Mouse (Mus musculus) MEL (cell line): ENCODE data around the gene Armh1. TPM values are rescaled to one million over a fixed set of nuclear protein-coding genes. Genes with fewer than 3 reads are reported as not detected.

ENCODE experiments used
- DNase-seq: peaks from one replicate; pipeline ENCODE4 v3.0.0; 2011; ENCODE audit warnings: low read depth, low spot score
- H3K27ac ChIP-seq: 2 replicates; pipeline ENCODE4 v1.5.1; 2012; ENCODE audit warnings: low read depth, mild to moderate bottlenecking, control low read depth, low read length, moderate library complexity; ENCODE audit not compliant: control insufficient read depth
- H3K27me3 ChIP-seq, 2 experiments: fragments of 150-350 bp in 1 of 2; sonication (generic) in 1 of 2; 2 replicates each; pipeline ENCODE4 v1.6.1; 2012; ENCODE audit warnings: low read length in 2 of 2, mild to moderate bottlenecking in 2 of 2, improper control_type of control experiment in 1 of 2, moderate library complexity in 1 of 2; ENCODE audit not compliant: insufficient read depth in 2 of 2, control insufficient read depth in 1 of 2
- H3K36me3 ChIP-seq, 2 experiments: 2 replicates each; pipeline ENCODE4 v1.6.1; 2012 to 2014; ENCODE audit warnings: low read length in 2 of 2, improper control_type of control experiment in 1 of 2, inconsistent platforms in 1 of 2, mild to moderate bottlenecking in 1 of 2; ENCODE audit not compliant: insufficient read depth in 2 of 2, control insufficient read depth in 1 of 2
- H3K4me1 ChIP-seq, 2 experiments: fragments of 150-350 bp in 1 of 2; sonication (generic) in 1 of 2; 2 replicates each; pipeline ENCODE4 v1.6.1; 2012; ENCODE audit warnings: low read length in 2 of 2, improper control_type of control experiment in 1 of 2, mild to moderate bottlenecking in 1 of 2; ENCODE audit not compliant: insufficient read depth in 2 of 2, control insufficient read depth in 1 of 2
- H3K4me3 ChIP-seq, 2 experiments: fragments of 150-350 bp in 1 of 2; sonication (generic) in 1 of 2; 2 replicates each; pipeline ENCODE4 v1.5.1; 2012; ENCODE audit warnings: low read depth in 2 of 2, low read length in 2 of 2, mild to moderate bottlenecking in 2 of 2, moderate library complexity in 2 of 2, control low read depth in 1 of 2, improper control_type of control experiment in 1 of 2; ENCODE audit not compliant: control insufficient read depth in 1 of 2, insufficient read depth in 1 of 2
- H3K79me2 ChIP-seq: 2 replicates; pipeline ENCODE4 v1.6.1; 2012; ENCODE audit warnings: mild to moderate bottlenecking, low read length, moderate library complexity; ENCODE audit not compliant: control insufficient read depth, poor library complexity, insufficient read depth
- H3K9ac ChIP-seq: 2 replicates; pipeline ENCODE4 v1.6.1; 2012; ENCODE audit warnings: low read depth, mild to moderate bottlenecking, control low read depth, low read length, moderate library complexity; ENCODE audit not compliant: control insufficient read depth, poor library complexity, severe bottlenecking
- H3K9me3 ChIP-seq: fragments of 150-350 bp; sonication (generic); replicated peaks from 2 replicates; pipeline ENCODE4 v1.6.1; 2012; ENCODE audit warnings: mild to moderate bottlenecking, low read length, improper control_type of control experiment, moderate library complexity; ENCODE audit not compliant: insufficient read depth
- BHLHE40 ChIP-seq: IDR thresholded peaks from 2 replicates; pipeline ENCODE4 v1.6.1; 2012; ENCODE audit warnings: low read depth, mild to moderate bottlenecking, inconsistent platforms, low read length, improper control_type of control experiment, borderline replicate concordance
- E2F4 ChIP-seq: IDR thresholded peaks from 2 replicates; pipeline ENCODE4 v1.6.1; 2011; ENCODE audit warnings: low read depth, low read length, improper control_type of control experiment, borderline replicate concordance
- EP300 ChIP-seq, 2 experiments: IDR thresholded peaks; 2 replicates each; pipeline ENCODE4 v1.6.1; 2011; ENCODE audit warnings: improper control_type of control experiment in 2 of 2, low read length in 2 of 2, low read depth in 1 of 2, mild to moderate bottlenecking in 1 of 2
- HCFC1 ChIP-seq: IDR thresholded peaks from 2 replicates; pipeline ENCODE4 v1.6.1; 2012; ENCODE audit warnings: low read depth, mild to moderate bottlenecking, inconsistent platforms, low read length, improper control_type of control experiment, moderate library complexity
- JUND ChIP-seq: IDR thresholded peaks from 2 replicates; pipeline ENCODE4 v1.6.1; 2011; ENCODE audit warnings: low read depth, mild to moderate bottlenecking, improper control_type of control experiment, low read length
- KAT2A ChIP-seq: conservative IDR thresholded peaks from 2 replicates; pipeline ENCODE4 v1.6.1; 2012; ENCODE audit warnings: low read depth, low read length, improper control_type of control experiment, inconsistent platforms
- MAX ChIP-seq: IDR thresholded peaks from 2 replicates; pipeline ENCODE4 v1.6.1; 2011; ENCODE audit warnings: low read length, improper control_type of control experiment
- MEF2A ChIP-seq: IDR thresholded peaks from 2 replicates; pipeline ENCODE4 v1.6.1; 2014; ENCODE audit warnings: low read depth, mild to moderate bottlenecking, inconsistent platforms, low read length, improper control_type of control experiment; ENCODE audit not compliant: poor library complexity, insufficient replicate concordance, severe bottlenecking; ENCODE audit errors: extremely low read depth
- MYC ChIP-seq: IDR thresholded peaks from 2 replicates; pipeline ENCODE4 v1.6.1; 2011; ENCODE audit warnings: low read depth, mild to moderate bottlenecking, low read length, improper control_type of control experiment, moderate library complexity
- NELFE ChIP-seq: IDR thresholded peaks from 2 replicates; pipeline ENCODE4 v1.6.1; 2011; ENCODE audit warnings: low read depth, low read length, improper control_type of control experiment
- NRF1 ChIP-seq: IDR thresholded peaks from 2 replicates; pipeline ENCODE4 v1.6.1; 2014; ENCODE audit warnings: low read depth, mild to moderate bottlenecking, inconsistent platforms, low read length, improper control_type of control experiment, moderate library complexity; ENCODE audit not compliant: poor library complexity, insufficient read depth, severe bottlenecking
- POLR2AphosphoS2 ChIP-seq: IDR thresholded peaks from 2 replicates; pipeline ENCODE4 v1.6.1; 2011; ENCODE audit warnings: low read length, improper control_type of control experiment
- POLR2AphosphoS5 ChIP-seq: IDR thresholded peaks from 2 replicates; pipeline ENCODE4 v1.6.1; 2012; ENCODE audit warnings: low read depth, borderline replicate concordance, mild to moderate bottlenecking, inconsistent platforms, low read length, moderate library complexity, mixed read lengths
- RCOR1 ChIP-seq: IDR thresholded peaks from 2 replicates; pipeline ENCODE4 v1.6.1; 2012; ENCODE audit warnings: low read depth, mild to moderate bottlenecking, inconsistent platforms, low read length, improper control_type of control experiment
- SIN3A ChIP-seq: IDR thresholded peaks from 2 replicates; pipeline ENCODE4 v1.6.1; 2012; ENCODE audit warnings: low read length, improper control_type of control experiment, inconsistent platforms
- SMC3 ChIP-seq: IDR thresholded peaks from 2 replicates; pipeline ENCODE4 v1.6.1; 2011; ENCODE audit warnings: low read depth, low read length, improper control_type of control experiment
- UBTF ChIP-seq: IDR thresholded peaks from 2 replicates; pipeline ENCODE4 v1.6.1; 2012; ENCODE audit warnings: low read depth, mild to moderate bottlenecking, inconsistent platforms, low read length, improper control_type of control experiment, moderate library complexity, borderline replicate concordance; ENCODE audit not compliant: insufficient read depth
- USF1 ChIP-seq: IDR thresholded peaks from 2 replicates; pipeline ENCODE4 v1.6.1; 2014; ENCODE audit warnings: low read depth, mild to moderate bottlenecking, inconsistent platforms, low read length, improper control_type of control experiment, moderate library complexity
- USF2 ChIP-seq, 2 experiments: IDR thresholded peaks; 2 replicates each; pipeline ENCODE4 v1.6.1; 2011 to 2012; ENCODE audit warnings: improper control_type of control experiment in 2 of 2, low read length in 2 of 2, borderline replicate concordance in 1 of 2, inconsistent platforms in 1 of 2, low read depth in 1 of 2, mild to moderate bottlenecking in 1 of 2; ENCODE audit not compliant: insufficient read depth in 1 of 2
- ZC3H11A ChIP-seq: IDR thresholded peaks from 2 replicates; pipeline ENCODE4 v1.6.1; 2012; ENCODE audit warnings: low read depth, mild to moderate bottlenecking, inconsistent platforms, low read length, improper control_type of control experiment
- ZKSCAN1 ChIP-seq: IDR thresholded peaks from 2 replicates; pipeline ENCODE4 v1.6.1; 2012; ENCODE audit warnings: low read depth, mild to moderate bottlenecking, inconsistent platforms, low read length, improper control_type of control experiment, moderate library complexity
- polyA plus RNA-seq, 2 experiments: library from polyadenylated mRNA; stranded (reverse) in 1 of 2; unstranded in 1 of 2; fragments of >175 nt in 1 of 2; fragments of >200 nt in 1 of 2; gene quantifications; 2 replicates each; pipeline versions ENCODE4 v1.2.1 to v1.2.4; 2012; ENCODE audit warnings: low replicate concordance in 2 of 2, low read depth in 1 of 2; ENCODE audit not compliant: insufficient read length in 2 of 2, insufficient read depth in 1 of 2, missing spikeins in 1 of 2
- total RNA-seq: library from RNA; depleted of rRNA; stranded (reverse); fragments of 300-350 nt; gene quantifications from 2 replicates; pipeline ENCODE4 v1.2.3, GENCODE M21; 2012

Gene Armh1
- total and polyA plus RNA-seq, 3 experiments: not detected

DNA sequence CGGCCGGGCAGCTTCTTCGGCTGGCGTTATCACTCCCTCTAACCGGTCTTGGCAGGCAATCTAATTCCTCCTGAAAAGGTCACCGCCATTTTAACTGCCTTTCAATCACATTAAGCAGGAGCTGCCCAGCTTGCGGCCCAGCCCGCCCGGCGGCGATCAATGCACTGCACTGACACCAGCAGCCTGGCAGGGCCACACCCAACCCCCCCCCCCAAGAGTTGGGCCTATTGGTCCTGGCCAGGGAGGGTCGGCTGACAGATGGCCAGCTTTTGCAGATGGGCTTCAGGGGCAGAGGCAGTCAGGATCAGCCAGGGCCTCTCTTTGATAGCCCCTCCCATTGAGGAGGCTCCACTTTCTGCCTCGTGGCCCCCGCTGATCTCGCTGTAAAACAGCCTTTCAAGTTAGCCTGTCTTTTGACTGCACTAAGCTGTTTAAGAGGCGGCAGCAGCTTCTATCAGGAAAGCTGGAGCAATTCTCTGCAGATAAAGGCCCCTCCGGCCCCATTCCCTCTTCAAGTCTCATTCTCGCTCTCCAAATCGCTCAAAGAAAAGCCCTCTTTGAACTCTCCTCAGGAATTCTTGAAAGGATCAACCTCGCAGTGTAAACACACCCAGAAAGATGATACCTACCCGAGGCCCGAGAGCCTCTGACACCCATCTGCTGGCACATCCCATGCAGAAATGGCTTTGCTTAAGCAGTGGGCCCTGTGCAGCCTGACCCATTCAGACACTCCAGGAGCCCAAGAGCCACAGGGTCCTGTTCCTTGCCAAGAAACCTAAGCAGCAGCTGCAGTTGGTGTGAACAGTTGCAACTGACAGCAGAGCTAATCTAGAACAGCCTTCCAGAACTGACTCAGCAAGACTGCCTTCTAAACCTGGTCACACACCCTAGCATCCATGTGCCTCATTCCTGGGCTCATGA, 31.6 kb upstream of the Armh1 start:
- H3K27me3 ChIP-seq: no peaks in the 10 kb centered on the region
- H3K4me3 ChIP-seq: no peak overlapping the region
- no peak overlapping the region for H3K27ac ChIP-seq
- H3K9ac ChIP-seq: no peak overlapping the region
- no peak for DNase-seq
- H3K36me3 ChIP-seq: peaks cover 2 to 10% of the 10 kb centered on the region in 2 experiments; a peak in 2 of 4 replicates
- H3K79me2 ChIP-seq: peaks cover 13% of the 10 kb centered on the region
- no peaks in the 10 kb centered on the region for H3K9me3 ChIP-seq
- H3K4me1 ChIP-seq: peaks cover 0 to 8% of the 10 kb centered on the region in 2 experiments; a peak in 1 of 4 replicates
- TF ChIP-seq SIN3A (no peak), NELFE (no peak)

GRCm38 (mm10) chr4:117281090-117281845, 29.3 kb upstream of the Armh1 start:
- H3K4me3 ChIP-seq: no peak overlapping the region
- peaks cover 0 to 7% of the 10 kb centered on the region in 2 experiments; a peak in 1 of 4 replicates for H3K36me3 ChIP-seq
- no peaks in the 10 kb centered on the region for H3K27me3 ChIP-seq
- no peaks in the 10 kb centered on the region for H3K4me1 ChIP-seq
- no peak overlapping the region for H3K27ac ChIP-seq
- TF ChIP-seq NELFE (no peak), USF2 (IDR thresholded peaks at IDR 0.05; ENCODE audit: borderline replicate concordance in 1 of 2, insufficient read depth in 1 of 2, low read depth in 1 of 2, low read length in 2 of 2) (no peak), KAT2A (no peak), POLR2AphosphoS5 (no peak), E2F4 (no peak), ZKSCAN1 (no peak), MEF2A (no peak), UBTF (no peak), MAX (no peak), MYC (no peak), POLR2AphosphoS2 (no peak), HCFC1 (no peak), SMC3 (no peak), NRF1 (no peak), RCOR1 (no peak), USF1 (no peak), BHLHE40 (no peak), EP300 (IDR thresholded peaks at IDR 0.05; ENCODE audit: low read depth in 1 of 2, low read length in 2 of 2) (no peak), JUND (no peak), ZC3H11A (no peak)
- H3K79me2 ChIP-seq: no peaks in the 10 kb centered on the region
- H3K9ac ChIP-seq: no peak overlapping the region
- no peak for DNase-seq
- H3K9me3 ChIP-seq: no peaks in the 10 kb centered on the region
